Mouse (Mus musculus) midbrain, embryonic 12.5 days (tissue): ENCODE results near the gene Fam71f2. TPM values are rescaled to one million over a fixed set of nuclear protein-coding genes. Genes with fewer than 3 reads are reported as not detected.

ENCODE experiments used
- ATAC-seq: fragments of 200-750 bp; cut with Nextera tagmentation; 2 replicates; pipeline ENCODE4 v1.8.0; 2017; ENCODE audit warnings: low read depth, moderate TSS enrichment, moderate library complexity; ENCODE audit not compliant: low FRiP score
- H3K27ac ChIP-seq: fragments of 300-500 bp; sonication (generic); replicated peaks from 2 replicates; pipeline ENCODE4 v1.5.1; 2016; ENCODE audit warnings: mild to moderate bottlenecking
- H3K27me3 ChIP-seq: fragments of 300-500 bp; sonication (generic); 2 replicates; pipeline ENCODE4 v1.6.1; 2016; ENCODE audit warnings: mild to moderate bottlenecking
- H3K36me3 ChIP-seq: fragments of 300-500 bp; sonication (generic); 2 replicates; pipeline ENCODE4 v1.6.1; 2016
- H3K4me1 ChIP-seq: fragments of 300-500 bp; sonication (generic); 2 replicates; pipeline ENCODE4 v1.6.1; 2016
- H3K4me2 ChIP-seq: fragments of 300-500 bp; sonication (generic); replicated peaks from 2 replicates; pipeline ENCODE4 v1.6.1; 2016; ENCODE audit warnings: mild to moderate bottlenecking, moderate library complexity
- H3K4me3 ChIP-seq: fragments of 300-500 bp; sonication (generic); 2 replicates; pipeline ENCODE4 v1.5.1; 2016; ENCODE audit warnings: mild to moderate bottlenecking
- H3K9ac ChIP-seq: fragments of 300-500 bp; sonication (generic); replicated peaks from 2 replicates; pipeline ENCODE4 v1.6.1; 2016; ENCODE audit warnings: mild to moderate bottlenecking, moderate library complexity
- H3K9me3 ChIP-seq: fragments of 300-500 bp; sonication (generic); 2 replicates; pipeline ENCODE4 v1.6.1; 2016; ENCODE audit warnings: mild to moderate bottlenecking
- WGBS: fragments of 180-500 bp; shearing (Covaris S2); methylation state at CpG from one replicate; pipeline ENCODE4 v1.1.7; 2016; 5-methylcytosine and 5-hydroxymethylcytosine counted together
- polyA plus RNA-seq: library from polyadenylated mRNA; unstranded; fragments of >200 nt; fragmentation: Nextera tagmentation; extraction: Ambion mirVana; gene quantifications from 2 replicates; pipeline ENCODE4 v1.2.1, GENCODE M21; 2016

The Fam71f2 gene
- 0.60 and 1.2 TPM in 2 replicates for polyA plus RNA-seq

GRCm38 (mm10) chr6:29279293-29279692 lies at the start of gene Fam71f2:
Gene Fam71f2 (plus strand): TSS chr6:29279593.
- ATAC-seq: no peak
- Histone ChIP-seq H3K4me2 (no peak within 1 kb of the TSS), H3K27ac (no peak within 1 kb of the TSS), H3K36me3 (0 out of 2 replicates have a peak, but pooled peaks cover 5% of the 10 kb centered on the region), H3K27me3 (no peaks in the 10 kb centered on the region), H3K9me3 (no peaks in the 10 kb centered on the region), H3K9ac (no peak within 1 kb of the TSS), H3K4me1 (peaks cover 4% of the 10 kb centered on the region), H3K4me3 (no peak within 1 kb of the TSS)
- WGBS: 87% methylated on average over 8 of the region's 8 CpGs

- peaks cover 3% of the 10 kb centered on the region; the same call in 1 of the 2 replicates for H3K27me3 ChIP-seq
- ATAC-seq: no peak
- no peaks in the 10 kb centered on the region for H3K9me3 ChIP-seq
- no peak overlapping the region for H3K4me3 ChIP-seq
- no peaks in the 10 kb centered on the region for H3K4me1 ChIP-seq
- H3K9ac ChIP-seq: no peak overlapping the region
- H3K36me3 ChIP-seq: no peaks in the 10 kb centered on the region
- H3K4me2 ChIP-seq: no peak overlapping the region
- 70% methylated on average over 6 of the region's 6 CpGs for WGBS
- no peak overlapping the region for H3K27ac ChIP-seq
Observed at GRCm38 (mm10) chr6:29230386-29230785, 49.0 kb upstream of the Fam71f2 start.

- H3K9me3 ChIP-seq: no peaks in the 10 kb centered on the region
- ATAC-seq: no peak
- no peaks in the 10 kb centered on the region for H3K36me3 ChIP-seq
- H3K4me3 ChIP-seq: no peak overlapping the region
- WGBS: 84% methylated on average over 3 of the region's 3 CpGs
- no peaks in the 10 kb centered on the region for H3K4me1 ChIP-seq
- no peak overlapping the region for H3K9ac ChIP-seq
- H3K4me2 ChIP-seq: no peak overlapping the region
- peaks cover 3% of the 10 kb centered on the region; the same call in 1 of the 2 replicates for H3K27me3 ChIP-seq
- no peak overlapping the region for H3K27ac ChIP-seq
Observed at GRCm38 (mm10) chr6:29231799-29232198, 47.6 kb upstream of the Fam71f2 start.

- peaks cover 3% of the 10 kb centered on the region; the same call in 1 of the 2 replicates for H3K27me3 ChIP-seq
- no peak overlapping the region for H3K27ac ChIP-seq
- no peak overlapping the region for H3K9ac ChIP-seq
- no peaks in the 10 kb centered on the region for H3K4me1 ChIP-seq
- no peak overlapping the region for H3K4me3 ChIP-seq
- H3K9me3 ChIP-seq: no peaks in the 10 kb centered on the region
- no peak for ATAC-seq
- WGBS: 84% methylated on average over 6 of the region's 6 CpGs
- no peaks in the 10 kb centered on the region for H3K36me3 ChIP-seq
- no peak overlapping the region for H3K4me2 ChIP-seq
Observed at GRCm38 (mm10) chr6:29232321-29232720, 47.1 kb upstream of the Fam71f2 start.

- Histone ChIP-seq H3K27ac (no peak overlapping the region), H3K27me3 (peaks cover 3% of the 10 kb centered on the region; the same call in 1 of the 2 replicates), H3K36me3 (no peaks in the 10 kb centered on the region), H3K4me1 (no peaks in the 10 kb centered on the region), H3K9me3 (no peaks in the 10 kb centered on the region), H3K4me3 (no peak overlapping the region), H3K9ac (no peak overlapping the region), H3K4me2 (no peak overlapping the region)
- 81% methylated on average over 3 of the region's 3 CpGs for WGBS
- no peak for ATAC-seq
Observed at GRCm38 (mm10) chr6:29233710-29234109, 45.7 kb upstream of the Fam71f2 start.

- H3K9ac ChIP-seq: no peak overlapping the region
- 55% methylated on average over 8 of the region's 8 CpGs for WGBS
- no peak overlapping the region for H3K4me2 ChIP-seq
- H3K36me3 ChIP-seq: no peaks in the 10 kb centered on the region
- no peaks in the 10 kb centered on the region for H3K4me1 ChIP-seq
- H3K4me3 ChIP-seq: no peak overlapping the region
- H3K27ac ChIP-seq: no peak overlapping the region
- ATAC-seq: no peak
- H3K9me3 ChIP-seq: no peaks in the 10 kb centered on the region
- H3K27me3 ChIP-seq: peaks cover 3% of the 10 kb centered on the region; the same call in 1 of the 2 replicates
Observed at GRCm38 (mm10) chr6:29234272-29234671, 45.1 kb upstream of the Fam71f2 start.

GRCm38 (mm10) chr6:29240806-29241205 lies 38.6 kb upstream of the Fam71f2 start:
- 31% methylated on average over 2 of the region's 2 CpGs for WGBS
- no peaks in the 10 kb centered on the region for H3K36me3 ChIP-seq
- H3K27ac ChIP-seq: no peak overlapping the region
- H3K4me1 ChIP-seq: no peaks in the 10 kb centered on the region
- H3K9ac ChIP-seq: no peak overlapping the region
- 0 out of 2 replicates have a peak, but pooled peaks have one; percentile 34 for ATAC-seq
- H3K4me2 ChIP-seq: no peak overlapping the region
- no peaks in the 10 kb centered on the region for H3K9me3 ChIP-seq
- H3K27me3 ChIP-seq: no peaks in the 10 kb centered on the region
- H3K4me3 ChIP-seq: no peak overlapping the region

GRCm38 (mm10) chr6:29241697-29242096 lies 37.7 kb upstream of the Fam71f2 start:
- no peak overlapping the region for H3K9ac ChIP-seq
- H3K4me1 ChIP-seq: no peaks in the 10 kb centered on the region
- no peaks in the 10 kb centered on the region for H3K9me3 ChIP-seq
- no peaks in the 10 kb centered on the region for H3K27me3 ChIP-seq
- WGBS: 58% methylated on average over 2 of the region's 2 CpGs
- H3K27ac ChIP-seq: no peak overlapping the region
- H3K36me3 ChIP-seq: no peaks in the 10 kb centered on the region
- no peak overlapping the region for H3K4me3 ChIP-seq
- no peak for ATAC-seq
- H3K4me2 ChIP-seq: no peak overlapping the region

- H3K9me3 ChIP-seq: no peaks in the 10 kb centered on the region
- H3K27me3 ChIP-seq: no peaks in the 10 kb centered on the region
- H3K4me2 ChIP-seq: no peak overlapping the region
- H3K4me1 ChIP-seq: no peaks in the 10 kb centered on the region
- WGBS: 46% methylated on average over 1 of the region's 1 CpGs
- no peak for ATAC-seq
- H3K27ac ChIP-seq: no peak overlapping the region
- H3K4me3 ChIP-seq: no peak overlapping the region
- H3K9ac ChIP-seq: no peak overlapping the region
- no peaks in the 10 kb centered on the region for H3K36me3 ChIP-seq
Observed at GRCm38 (mm10) chr6:29242265-29242664, 37.1 kb upstream of the Fam71f2 start.

GRCm38 (mm10) chr6:29245272-29246120 lies 33.9 kb upstream of the Fam71f2 start:
- H3K9me3 ChIP-seq: no peaks in the 10 kb centered on the region
- no peak overlapping the region for H3K4me3 ChIP-seq
- no peaks in the 10 kb centered on the region for H3K27me3 ChIP-seq
- no peak overlapping the region for H3K4me2 ChIP-seq
- H3K4me1 ChIP-seq: no peaks in the 10 kb centered on the region
- H3K36me3 ChIP-seq: no peaks in the 10 kb centered on the region
- H3K27ac ChIP-seq: no peak overlapping the region
- H3K9ac ChIP-seq: no peak overlapping the region
- no peak for ATAC-seq
- WGBS: 85% methylated on average over 14 of the region's 14 CpGs

GRCm38 (mm10) chr6:29246183-29246582 lies 33.2 kb upstream of the Fam71f2 start:
- no peak for ATAC-seq
- no peaks in the 10 kb centered on the region for H3K27me3 ChIP-seq
- 77% methylated on average over 3 of the region's 3 CpGs for WGBS
- H3K9me3 ChIP-seq: no peaks in the 10 kb centered on the region
- H3K36me3 ChIP-seq: no peaks in the 10 kb centered on the region
- H3K4me3 ChIP-seq: no peak overlapping the region
- no peak overlapping the region for H3K4me2 ChIP-seq
- no peak overlapping the region for H3K27ac ChIP-seq
- no peaks in the 10 kb centered on the region for H3K4me1 ChIP-seq
- no peak overlapping the region for H3K9ac ChIP-seq

- Histone ChIP-seq H3K4me2 (no peak overlapping the region), H3K4me1 (no peaks in the 10 kb centered on the region), H3K27ac (no peak overlapping the region), H3K9me3 (no peaks in the 10 kb centered on the region), H3K27me3 (no peaks in the 10 kb centered on the region), H3K4me3 (no peak overlapping the region), H3K9ac (no peak overlapping the region), H3K36me3 (no peaks in the 10 kb centered on the region)
- 52% methylated on average over 5 of the region's 5 CpGs for WGBS
- no peak for ATAC-seq
Observed at GRCm38 (mm10) chr6:29246585-29246984, 32.8 kb upstream of the Fam71f2 start.
